Comparison of ENCODE assay signal across 20 mouse cellular contexts in the genomic region with DNA sequence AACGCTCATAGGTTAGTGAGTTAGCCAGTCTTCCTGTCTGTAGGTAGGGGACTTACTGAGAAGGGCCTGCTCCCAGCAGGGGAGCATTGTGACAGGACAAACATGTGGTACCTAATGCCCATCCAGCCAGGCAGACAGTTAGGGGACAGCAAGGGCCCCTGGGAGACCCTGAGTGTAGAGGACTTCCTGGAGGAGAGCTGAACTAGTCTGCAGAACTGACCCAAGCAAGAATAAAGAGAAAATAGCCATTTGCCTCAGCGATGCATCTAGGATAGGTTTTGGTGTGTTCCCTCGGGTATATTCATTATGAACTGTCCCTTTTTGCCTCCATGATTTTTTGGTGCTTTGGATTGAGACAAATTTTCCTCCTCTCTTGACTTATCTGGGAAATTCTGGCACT. TPM values are rescaled to one million over a fixed set of nuclear protein-coding genes. Genes with fewer than 3 reads are reported as not detected.
DNase-seq lines count a peak whose midpoint lies in the region; ATAC-seq and TF ChIP-seq lines count a peak whose summit lies in the region.
"Had no signal": no experiment of that assay in that cellular context is flagged by ENCODE, and none has a peak within 500 bp of the region (broad histone marks: within the 10 kb centered on the region; RNA-seq: fewer than 3 reads in every experiment).

No protein-coding gene starts in this region.

- no peak for TF ChIP-seq CTCF in gastrocnemius, adult 2 months (IDR thresholded peaks at IDR 0.05)

- H3K27me3 ChIP-seq in kidney, embryonic 16.5 days (ENCODE audit: insufficient read depth, low read length) = no peaks in the 10 kb centered on the region
- no peaks in the 10 kb centered on the region for H3K27me3 ChIP-seq in limb, embryonic 10.5 days (ENCODE audit: low read depth, poor library complexity, severe bottlenecking)

- H3K4me3 ChIP-seq in gastrocnemius, adult 2 months = no peak overlapping the region
- H3K4me3 ChIP-seq in kidney, embryonic 16.5 days (ENCODE audit: low read length) = no peak overlapping the region
- H3K4me3 ChIP-seq in limb, embryonic 10.5 days = no peak overlapping the region

- no peaks in the 10 kb centered on the region for H3K36me3 ChIP-seq in kidney, embryonic 16.5 days (ENCODE audit: insufficient read depth, low read length)
- H3K36me3 ChIP-seq in limb, embryonic 10.5 days = no peaks in the 10 kb centered on the region

- 81% methylated on average over 3 of the region's 3 CpGs for WGBS in kidney, embryonic 16.5 days
- 84% methylated on average over 3 of the region's 3 CpGs for WGBS in limb, embryonic 10.5 days

- H3K9me3 ChIP-seq in kidney, embryonic 16.5 days (ENCODE audit: low read length) = no peaks in the 10 kb centered on the region
- H3K9me3 ChIP-seq in limb, embryonic 10.5 days (replicated peaks) = no peaks in the 10 kb centered on the region

- H3K9ac ChIP-seq in kidney, embryonic 16.5 days (replicated peaks; ENCODE audit: low read length) = no peak overlapping the region
- H3K9ac ChIP-seq: forebrain, postnatal 0 days; hindbrain, embryonic 14.5 days had no signal

- ATAC-seq in kidney, embryonic 16.5 days (ENCODE audit: low FRiP score, low TSS enrichment) = no peak

- no peak for DNase-seq in gastrocnemius, adult 2 months
- no peak for DNase-seq in gastrocnemius, adult 18-20 months (ENCODE audit: low spot score)
- no peak for DNase-seq in kidney, adult 9 months
- DNase-seq in 3T3-L1 (ENCODE audit: low read depth, low spot score) = peak; percentile 58
- DNase-seq in limb, embryonic 10.5 days (ENCODE audit: low spot score) = no peak
- no peak for DNase-seq in adipocyte (ENCODE audit: low spot score)
- DNase-seq in ovary, postnatal 10 days (ENCODE audit: low spot score) = no peak
- DNase-seq: cerebellum, adult 2 months; forebrain, postnatal 0 days; layer of hippocampus, adult 9-11 months; left cerebral cortex, postnatal 4 days; right cerebral cortex, postnatal 14 days had no signal

- H3K4me1 ChIP-seq in kidney, embryonic 16.5 days (ENCODE audit: insufficient read depth, low read length) = peaks cover 22% of the 10 kb centered on the region
- peaks cover 17% of the 10 kb centered on the region for H3K4me1 ChIP-seq in limb, embryonic 10.5 days

- no peak overlapping the region for H3K4me2 ChIP-seq in kidney, embryonic 16.5 days (replicated peaks; ENCODE audit: low read depth, low read length)
- H3K4me2 ChIP-seq: hindbrain, embryonic 14.5 days had no signal

- peak overlapping the region; percentile 65 for H3K27ac ChIP-seq in gastrocnemius, adult 2 months
- H3K27ac ChIP-seq in kidney, embryonic 16.5 days (ENCODE audit: low read length) = peak overlapping the region; percentile 71
- peak overlapping the region; percentile 9; the same call in 1 of the 2 replicates for H3K27ac ChIP-seq in limb, embryonic 10.5 days
- H3K27ac ChIP-seq: hindbrain, embryonic 14.5 days had no signal

- intact Hi-C loops in gastrocnemius, adult 2 months (cut with DNase I) = no loop called here

RNA-seq across cellular contexts. Expression of a gene that starts 50.5 kb away (rescaled TPM):
- total RNA-seq in gastrocnemius, adult 2 months (2021) = not detected
- not detected for total RNA-seq in gastrocnemius, adult 18-20 months (2021)
- not detected in 2 replicates for polyA plus RNA-seq in kidney, embryonic 16.5 days (2015; fragmentation: Nextera tagmentation; extraction: Ambion mirVana)
- not detected in 2 replicates for polyA plus RNA-seq in limb, embryonic 10.5 days (2016; fragmentation: Nextera tagmentation; extraction: Ambion mirVana)
- total RNA-seq: adrenal gland, adult 18-20 months; forebrain, postnatal 0 days; gastrocnemius, postnatal 25 days; left cerebral cortex, postnatal 4 days; megakaryocyte-erythroid progenitor cell, adult 5-6 weeks; neutrophil, adult 5-6 weeks had no signal
- polyA plus RNA-seq: cerebellum, adult 2 months; forebrain, postnatal 0 days; hindbrain, embryonic 14.5 days; liver, embryonic 16.5 days; thymus, postnatal 0 days had no signal

Comparison
In these comparisons a context has a peak if more than half of its experiments do, and no peak if none do; other contexts are left out.
1. H3K27ac ChIP-seq: peak in every context shown above with its lines; median percentile 71 in kidney, embryonic 16.5 days; 65 in gastrocnemius, adult 2 months; 9 in limb, embryonic 10.5 days.